Mouse (Mus musculus) small intestine, adult 2 months (tissue): ENCODE results near the gene Pld5. TPM values are rescaled to one million over a fixed set of nuclear protein-coding genes. Genes with fewer than 3 reads are reported as not detected.

Experiments
- H3K27ac ChIP-seq: fragments of 200-500 bp; 2 replicates; pipeline ENCODE4 v1.5.1; 2012; ENCODE audit warnings: low read depth, low read length, control low read depth, inconsistent platforms; ENCODE audit not compliant: insufficient read depth
- H3K27me3 ChIP-seq: fragments of 200-500 bp; 2 replicates; pipeline ENCODE4 v1.6.1; 2012; ENCODE audit warnings: mild to moderate bottlenecking, moderate library complexity, low read length, inconsistent platforms; ENCODE audit not compliant: control insufficient read depth, insufficient read depth
- H3K36me3 ChIP-seq: fragments of 200-500 bp; 2 replicates; pipeline ENCODE4 v1.6.1; 2012; ENCODE audit warnings: mild to moderate bottlenecking, low read length, control low read depth, inconsistent platforms; ENCODE audit not compliant: control insufficient read depth, insufficient read depth
- H3K4me1 ChIP-seq: fragments of 200-500 bp; 2 replicates; pipeline ENCODE4 v1.6.1; 2012; ENCODE audit warnings: low read length, inconsistent platforms, mixed read lengths; ENCODE audit not compliant: control insufficient read depth, insufficient read depth, insufficient read length
- H3K4me3 ChIP-seq: fragments of 200-500 bp; 2 replicates; pipeline ENCODE4 v1.5.1; 2012; ENCODE audit warnings: low read depth, mild to moderate bottlenecking, control low read depth, inconsistent platforms, low read length, moderate library complexity
- CTCF ChIP-seq: fragments of 200-500 bp; IDR thresholded peaks from 2 replicates; pipeline ENCODE4 v1.5.1; 2012; ENCODE audit warnings: low read depth, mild to moderate bottlenecking, control low read depth, inconsistent platforms, low read length, moderate library complexity, mixed read lengths; ENCODE audit not compliant: insufficient replicate concordance, insufficient read length; ENCODE audit errors: extremely low read depth
- POLR2A ChIP-seq: fragments of 200-500 bp; IDR thresholded peaks from 2 replicates; pipeline ENCODE4 v1.6.1; 2012; ENCODE audit warnings: low read depth, mild to moderate bottlenecking, control low read depth, inconsistent platforms, low read length, moderate library complexity
- WGBS: fragments of 180-500 bp; shearing (Covaris S2); methylation state at CpG from one replicate; pipeline ENCODE4 v1.1.7; 2018; 5-methylcytosine and 5-hydroxymethylcytosine counted together
- polyA plus RNA-seq: library from polyadenylated mRNA; depleted of rRNA; stranded (reverse); fragments of >200 nt; gene quantifications from 2 replicates; pipeline ENCODE4 v1.2.3, GENCODE M21; 2012

Pld5 gene
- polyA plus RNA-seq, 1 experiment = 0.11 TPM

DNA sequence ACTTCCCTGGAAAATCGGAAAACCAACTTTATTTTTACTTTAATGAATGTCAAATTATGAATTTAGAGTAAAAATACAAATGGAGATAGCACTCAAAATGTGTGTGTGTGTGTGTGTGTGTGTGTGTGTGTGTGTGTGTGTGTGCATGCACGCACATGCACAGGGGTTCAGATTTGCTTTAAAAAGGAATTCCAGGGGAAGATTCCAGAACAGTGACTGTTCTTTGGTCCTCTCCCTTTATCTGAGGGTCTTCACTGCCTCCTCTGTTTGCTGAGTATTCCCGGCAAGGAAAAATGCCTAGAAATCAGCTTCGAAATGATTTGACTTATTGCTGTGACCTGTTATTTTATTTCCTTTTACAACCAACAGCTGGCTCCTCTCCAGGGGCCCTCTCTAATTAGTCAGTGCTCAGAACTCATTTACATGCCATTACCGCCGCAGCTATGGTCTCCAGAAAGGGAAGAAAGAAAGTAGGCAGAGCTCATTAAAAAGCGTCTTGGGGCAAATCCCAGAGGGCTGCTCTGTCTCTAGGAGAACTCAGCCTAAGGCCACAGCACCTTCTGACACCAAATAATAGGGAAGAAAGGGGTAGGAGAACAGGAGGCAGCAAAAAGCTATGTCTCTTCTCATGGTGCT lies 176.3 kb downstream of the Pld5 start:
- WGBS = 48% methylated on average over 7 of the region's 7 CpGs

DNA sequence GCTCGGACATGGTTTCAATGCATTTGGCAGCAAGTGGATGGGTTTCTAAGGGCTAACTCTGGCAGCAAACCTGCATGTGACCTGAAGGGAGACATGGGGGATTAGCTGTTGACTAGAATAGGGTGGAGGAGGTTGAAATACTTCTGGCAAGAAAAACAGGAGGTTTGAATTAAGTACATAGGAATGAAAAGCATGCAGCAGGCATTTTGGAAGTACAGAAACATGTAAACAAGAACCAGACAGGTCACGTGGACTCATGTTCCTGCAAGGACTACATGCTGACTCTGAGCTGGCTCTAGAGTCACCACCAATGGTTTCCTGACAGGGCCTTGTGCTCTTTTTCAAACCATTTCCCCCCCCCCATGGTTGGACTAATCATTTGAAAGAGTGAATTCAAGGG lies 183.0 kb downstream of the Pld5 start:
- 67% methylated on average over 2 of the region's 2 CpGs for WGBS

More for the DNA sequence above, 176.3 kb downstream of the Pld5 start:
- H3K27ac ChIP-seq = no peak overlapping the region
- no peak overlapping the region for H3K4me3 ChIP-seq
- no peaks in the 10 kb centered on the region for H3K4me1 ChIP-seq
- no peaks in the 10 kb centered on the region for H3K27me3 ChIP-seq
- H3K36me3 ChIP-seq = no peaks in the 10 kb centered on the region
- no peak for TF ChIP-seq POLR2A
- no peak for TF ChIP-seq CTCF

GRCm38 (mm10) chr1:176089382-176089781 lies 185.7 kb downstream of the Pld5 start:
- WGBS = 82% methylated on average over 3 of the region's 3 CpGs
- Histone ChIP-seq H3K27me3 (no peaks in the 10 kb centered on the region), H3K4me3 (no peak overlapping the region), H3K27ac (no peak overlapping the region), H3K4me1 (no peaks in the 10 kb centered on the region), H3K36me3 (no peaks in the 10 kb centered on the region)
- no peak for TF ChIP-seq POLR2A
- no peak for TF ChIP-seq CTCF

More for the DNA sequence above, 183.0 kb downstream of the Pld5 start:
- no peaks in the 10 kb centered on the region for H3K36me3 ChIP-seq
- TF ChIP-seq CTCF (no peak), POLR2A (no peak)
- H3K27ac ChIP-seq = no peak overlapping the region
- no peak overlapping the region for H3K4me3 ChIP-seq
- H3K27me3 ChIP-seq = no peaks in the 10 kb centered on the region
- H3K4me1 ChIP-seq = no peaks in the 10 kb centered on the region

GRCm38 (mm10) chr1:176085952-176086648 lies 189.0 kb downstream of the Pld5 start:
- 78% methylated on average over 13 of the region's 13 CpGs for WGBS

DNA sequence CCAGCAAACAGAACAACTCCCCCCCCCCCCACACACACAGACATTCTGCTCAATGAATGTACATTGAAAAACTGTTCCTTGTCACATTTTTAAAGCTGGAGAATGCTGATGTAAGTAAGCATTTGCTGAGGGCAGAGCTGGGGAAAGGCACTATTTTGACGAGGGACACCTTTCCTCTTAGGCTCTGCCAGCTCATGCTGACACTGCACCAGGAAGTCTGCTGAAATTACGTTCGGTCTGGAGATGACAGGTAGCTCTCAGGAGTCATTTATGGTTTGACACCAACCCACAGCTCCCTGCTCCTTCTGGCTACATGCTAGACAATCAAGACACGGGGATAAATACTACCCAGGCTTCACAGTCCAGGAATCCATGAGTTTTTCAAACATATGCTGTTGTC lies 192.8 kb downstream of the Pld5 start:
- H3K4me3 ChIP-seq = no peak overlapping the region
- H3K4me1 ChIP-seq = no peaks in the 10 kb centered on the region
- H3K36me3 ChIP-seq = no peaks in the 10 kb centered on the region
- WGBS = 19% methylated on average over 4 of the region's 4 CpGs
- H3K27ac ChIP-seq = no peak overlapping the region
- no peak for TF ChIP-seq POLR2A
- H3K27me3 ChIP-seq = no peaks in the 10 kb centered on the region

More at GRCm38 (mm10) chr1:176085952-176086648, 189.0 kb downstream of the Pld5 start:
- H3K4me3 ChIP-seq = no peak overlapping the region
- TF ChIP-seq POLR2A = no peak
- no peak for TF ChIP-seq CTCF
- no peaks in the 10 kb centered on the region for H3K4me1 ChIP-seq
- H3K27me3 ChIP-seq = no peaks in the 10 kb centered on the region
- no peak overlapping the region for H3K27ac ChIP-seq
- no peaks in the 10 kb centered on the region for H3K36me3 ChIP-seq

GRCm38 (mm10) chr1:176080969-176081368 lies 194.1 kb downstream of the Pld5 start:
- no peak overlapping the region for H3K27ac ChIP-seq
- no peaks in the 10 kb centered on the region for H3K36me3 ChIP-seq
- TF ChIP-seq CTCF = no peak
- TF ChIP-seq POLR2A = no peak
- no peaks in the 10 kb centered on the region for H3K27me3 ChIP-seq
- 68% methylated on average over 2 of the region's 2 CpGs for WGBS
- no peaks in the 10 kb centered on the region for H3K4me1 ChIP-seq
- no peak overlapping the region for H3K4me3 ChIP-seq

GRCm38 (mm10) chr1:176078410-176078809 lies 196.7 kb downstream of the Pld5 start:
- Histone ChIP-seq H3K4me1 (no peaks in the 10 kb centered on the region), H3K36me3 (no peaks in the 10 kb centered on the region), H3K27me3 (no peaks in the 10 kb centered on the region), H3K4me3 (no peak overlapping the region), H3K27ac (no peak overlapping the region)
- TF ChIP-seq CTCF (no peak), POLR2A (no peak)
- 78% methylated on average over 7 of the region's 7 CpGs for WGBS
